27 mouse cellular contexts compared by ENCODE assay signal in genomic region chr13:90777123-90777951, GRCm38 (mm10).
DNase-seq lines count a peak whose midpoint lies in the region; ATAC-seq and TF ChIP-seq lines count a peak whose summit lies in the region.
"Had no signal": no experiment of that assay in that cellular context is flagged by ENCODE, and none has a peak within 500 bp of the region (broad histone marks: within the 10 kb centered on the region; RNA-seq: fewer than 3 reads in every experiment).

No protein-coding gene starts in this region.

- no peaks in the 10 kb centered on the region for H3K4me1 ChIP-seq in forebrain, embryonic 16.5 days (replicated peaks; ENCODE audit: control insufficient read depth, insufficient read depth, low read length)
- no peaks in the 10 kb centered on the region for H3K4me1 ChIP-seq in forebrain, embryonic 13.5 days
- H3K4me1 ChIP-seq in intestine, embryonic 15.5 days (replicated peaks), result no peaks in the 10 kb centered on the region
- no peaks in the 10 kb centered on the region for H3K4me1 ChIP-seq in intestine, postnatal 0 days (replicated peaks; ENCODE audit: control insufficient read depth, insufficient read depth, low read length)
- H3K4me1 ChIP-seq in hindbrain, embryonic 16.5 days (ENCODE audit: control insufficient read depth, insufficient read depth, low read depth, low read length), result no peaks in the 10 kb centered on the region
- no peaks in the 10 kb centered on the region for H3K4me1 ChIP-seq in midbrain, postnatal 0 days (ENCODE audit: insufficient read depth, low read length)
- H3K4me1 ChIP-seq: embryonic facial prominence, embryonic 10.5 days; embryonic facial prominence, embryonic 15.5 days; kidney, embryonic 15.5 days; lung, embryonic 15.5 days; stomach, embryonic 15.5 days had no signal

- WGBS in forebrain, embryonic 16.5 days, result 81% methylated on average over 5 of the region's 5 CpGs
- WGBS in forebrain, embryonic 13.5 days, result 92% methylated on average over 5 of the region's 5 CpGs
- 87% methylated on average over 5 of the region's 5 CpGs for WGBS in intestine, embryonic 15.5 days
- 89% methylated on average over 5 of the region's 5 CpGs for WGBS in intestine, postnatal 0 days
- WGBS in hindbrain, embryonic 16.5 days, result 86% methylated on average over 5 of the region's 5 CpGs
- 78% methylated on average over 5 of the region's 5 CpGs for WGBS in midbrain, postnatal 0 days

- no peak overlapping the region for H3K27ac ChIP-seq in forebrain, embryonic 16.5 days (ENCODE audit: low read length)
- no peak overlapping the region for H3K27ac ChIP-seq in forebrain, embryonic 13.5 days
- no peak overlapping the region for H3K27ac ChIP-seq in intestine, embryonic 15.5 days
- H3K27ac ChIP-seq in intestine, postnatal 0 days (ENCODE audit: low read depth, low read length), result no peak overlapping the region
- peak overlapping the region; percentile 37 for H3K27ac ChIP-seq in hindbrain, embryonic 16.5 days (ENCODE audit: low read depth, low read length)
- H3K27ac ChIP-seq in midbrain, postnatal 0 days (ENCODE audit: low read depth, low read length), result no peak overlapping the region
- H3K27ac ChIP-seq: embryonic facial prominence, embryonic 10.5 days; embryonic facial prominence, embryonic 15.5 days; kidney, embryonic 15.5 days; layer of hippocampus, adult 2 months; left cerebral cortex, adult 2 months; limb, embryonic 13.5 days; lung, embryonic 15.5 days; stomach, embryonic 15.5 days had no signal

- TF ChIP-seq CTCF in intestine, postnatal 0 days (IDR thresholded peaks at IDR 0.05; ENCODE audit: low read depth), result no peak
- no peak for TF ChIP-seq CTCF in midbrain, postnatal 0 days (IDR thresholded peaks at IDR 0.05)

- ATAC-seq in forebrain, embryonic 16.5 days, result peak; percentile 39; the same call in 1 of the 2 replicates
- no peak for ATAC-seq in forebrain, embryonic 13.5 days
- ATAC-seq in intestine, embryonic 15.5 days, result 0 out of 2 replicates have a peak, but pooled peaks have one; percentile 34
- no peak for ATAC-seq in intestine, postnatal 0 days
- ATAC-seq in hindbrain, embryonic 16.5 days, result peak; percentile 78; the same call in 1 of the 2 replicates
- peak; percentile 10; the same call in 1 of the 2 replicates for ATAC-seq in midbrain, postnatal 0 days (ENCODE audit: low FRiP score)

- H3K9me3 ChIP-seq in forebrain, embryonic 16.5 days (ENCODE audit: control insufficient read depth, low read length), result no peaks in the 10 kb centered on the region
- H3K9me3 ChIP-seq in forebrain, embryonic 13.5 days (replicated peaks), result no peaks in the 10 kb centered on the region
- H3K9me3 ChIP-seq in intestine, embryonic 15.5 days, result no peaks in the 10 kb centered on the region
- no peaks in the 10 kb centered on the region for H3K9me3 ChIP-seq in intestine, postnatal 0 days (ENCODE audit: control insufficient read depth)
- no peaks in the 10 kb centered on the region for H3K9me3 ChIP-seq in hindbrain, embryonic 16.5 days (ENCODE audit: control insufficient read depth, low read length)
- H3K9me3 ChIP-seq in midbrain, postnatal 0 days (ENCODE audit: low read length), result no peaks in the 10 kb centered on the region
- H3K9me3 ChIP-seq: embryonic facial prominence, embryonic 10.5 days; embryonic facial prominence, embryonic 15.5 days; G1E; kidney, embryonic 15.5 days; limb, embryonic 13.5 days; lung, embryonic 15.5 days; stomach, embryonic 15.5 days had no signal

- peak; percentile 34 for DNase-seq in midbrain, postnatal 0 days (ENCODE audit: low spot score)
- no peak for DNase-seq in yolk sac, embryonic 10.5 days (ENCODE audit: low spot score)
- no peak for DNase-seq in heart, adult 9 months (ENCODE audit: low spot score in 2 of 2)
- DNase-seq: adrenal gland, adult 8-10 months; cerebellum, adult 8-10 months; cerebellum, postnatal 25 days; gastrocnemius, postnatal 10 days; heart, postnatal 14 days; kidney, adult 18-20 months; kidney, postnatal 25 days; retina, postnatal 1 day; right cerebral cortex, postnatal 25 days had no signal

- no peaks in the 10 kb centered on the region for H3K36me3 ChIP-seq in forebrain, embryonic 16.5 days (ENCODE audit: control insufficient read depth, insufficient read depth)
- H3K36me3 ChIP-seq in forebrain, embryonic 13.5 days (ENCODE audit: poor library complexity, severe bottlenecking), result no peaks in the 10 kb centered on the region
- H3K36me3 ChIP-seq in intestine, embryonic 15.5 days, result no peaks in the 10 kb centered on the region
- H3K36me3 ChIP-seq in intestine, postnatal 0 days (ENCODE audit: control insufficient read depth, insufficient read depth), result no peaks in the 10 kb centered on the region
- H3K36me3 ChIP-seq in hindbrain, embryonic 16.5 days (ENCODE audit: control insufficient read depth, insufficient read depth, low read length), result no peaks in the 10 kb centered on the region
- no peaks in the 10 kb centered on the region for H3K36me3 ChIP-seq in midbrain, postnatal 0 days (ENCODE audit: insufficient read depth, low read length)
- H3K36me3 ChIP-seq: embryonic facial prominence, embryonic 10.5 days; embryonic facial prominence, embryonic 15.5 days; G1E; kidney, embryonic 15.5 days; limb, embryonic 13.5 days; lung, embryonic 15.5 days; stomach, embryonic 15.5 days had no signal

- H3K4me2 ChIP-seq in forebrain, embryonic 16.5 days (ENCODE audit: low read length), result no peak overlapping the region
- no peak overlapping the region for H3K4me2 ChIP-seq in forebrain, embryonic 13.5 days
- H3K4me2 ChIP-seq in intestine, embryonic 15.5 days (replicated peaks), result no peak overlapping the region
- H3K4me2 ChIP-seq in intestine, postnatal 0 days (replicated peaks; ENCODE audit: low read depth), result no peak overlapping the region
- no peak overlapping the region for H3K4me2 ChIP-seq in hindbrain, embryonic 16.5 days (ENCODE audit: low read length)
- H3K4me2 ChIP-seq in midbrain, postnatal 0 days (ENCODE audit: low read depth, low read length, poor library complexity, severe bottlenecking), result no peak overlapping the region
- H3K4me2 ChIP-seq: embryonic facial prominence, embryonic 15.5 days; kidney, embryonic 15.5 days; limb, embryonic 13.5 days; liver, embryonic 11.5 days; lung, embryonic 15.5 days; stomach, embryonic 15.5 days had no signal

- H3K9ac ChIP-seq in forebrain, embryonic 16.5 days (replicated peaks; ENCODE audit: low read depth, low read length), result no peak overlapping the region
- H3K9ac ChIP-seq in forebrain, embryonic 13.5 days, result no peak overlapping the region
- no peak overlapping the region for H3K9ac ChIP-seq in intestine, embryonic 15.5 days
- no peak overlapping the region for H3K9ac ChIP-seq in intestine, postnatal 0 days (ENCODE audit: low read depth, low read length)
- H3K9ac ChIP-seq in hindbrain, embryonic 16.5 days (ENCODE audit: low read depth, low read length), result no peak overlapping the region
- no peak overlapping the region for H3K9ac ChIP-seq in midbrain, postnatal 0 days (replicated peaks; ENCODE audit: low read length, poor library complexity, severe bottlenecking)
- H3K9ac ChIP-seq: embryonic facial prominence, embryonic 15.5 days; kidney, embryonic 15.5 days; limb, embryonic 13.5 days; lung, embryonic 15.5 days; stomach, embryonic 15.5 days had no signal

- H3K4me3 ChIP-seq in forebrain, embryonic 16.5 days (replicated peaks; ENCODE audit: low read length), result no peak overlapping the region
- H3K4me3 ChIP-seq in forebrain, embryonic 13.5 days, result no peak overlapping the region
- no peak overlapping the region for H3K4me3 ChIP-seq in intestine, embryonic 15.5 days (replicated peaks)
- no peak overlapping the region for H3K4me3 ChIP-seq in intestine, postnatal 0 days (ENCODE audit: low read depth, low read length)
- H3K4me3 ChIP-seq in hindbrain, embryonic 16.5 days (ENCODE audit: low read length), result no peak overlapping the region
- H3K4me3 ChIP-seq in midbrain, postnatal 0 days (ENCODE audit: low read depth, low read length), result no peak overlapping the region
- H3K4me3 ChIP-seq: embryonic facial prominence, embryonic 10.5 days; embryonic facial prominence, embryonic 15.5 days; kidney, embryonic 15.5 days; layer of hippocampus, adult 2 months; left cerebral cortex, adult 2 months; limb, embryonic 13.5 days; lung, embryonic 15.5 days; stomach, embryonic 15.5 days had no signal

- no peaks in the 10 kb centered on the region for H3K27me3 ChIP-seq in forebrain, embryonic 16.5 days (replicated peaks; ENCODE audit: control insufficient read depth, insufficient read depth, low read length)
- no peaks in the 10 kb centered on the region for H3K27me3 ChIP-seq in forebrain, embryonic 13.5 days
- H3K27me3 ChIP-seq in intestine, embryonic 15.5 days (replicated peaks), result no peaks in the 10 kb centered on the region
- no peaks in the 10 kb centered on the region for H3K27me3 ChIP-seq in intestine, postnatal 0 days (replicated peaks; ENCODE audit: control insufficient read depth, insufficient read depth, low read length)
- no peaks in the 10 kb centered on the region for H3K27me3 ChIP-seq in hindbrain, embryonic 16.5 days (replicated peaks; ENCODE audit: control insufficient read depth, insufficient read depth, low read length)
- H3K27me3 ChIP-seq in midbrain, postnatal 0 days (ENCODE audit: insufficient read depth, low read length), result no peaks in the 10 kb centered on the region
- H3K27me3 ChIP-seq: embryonic facial prominence, embryonic 15.5 days; kidney, embryonic 15.5 days; limb, embryonic 13.5 days; lung, embryonic 15.5 days; stomach, embryonic 15.5 days had no signal

Comparison
In these comparisons a context has a peak if more than half of its experiments do, and no peak if none do; other contexts are left out.
1. ATAC-seq: peak in forebrain, embryonic 16.5 days (single experiment), intestine, embryonic 15.5 days (single experiment), hindbrain, embryonic 16.5 days (single experiment) and midbrain, postnatal 0 days (single experiment); none in forebrain, embryonic 13.5 days (single experiment) and intestine, postnatal 0 days (single experiment).